Mouse (Mus musculus) left cerebral cortex, adult 18-20 months (tissue): ENCODE results near the gene Ttyh1. TPM values are rescaled to one million over a fixed set of nuclear protein-coding genes. Genes with fewer than 3 reads are reported as not detected.

ENCODE experiments used
- DNase-seq, 2 experiments: peaks; one replicate each; pipeline ENCODE4 v3.0.0; 2021 to 2022; ENCODE audit warnings: low spot score in 2 of 2, mixed read lengths in 1 of 2
- total RNA-seq, 2 experiments: library from RNA; stranded (reverse); gene quantifications; 2 replicates each; pipeline ENCODE4 v1.2.3; 2021

Ttyh1 gene
- total RNA-seq, 2 experiments from 2014 or later: 597 TPM

- DNase-seq: no peak
These were observed 45.1 kb downstream of the Ttyh1 start, which contains the start of gene Cdc42ep5 for GRCm38 (mm10) chr7:4164090-4164910. TSS of gene Cdc42ep5 (minus strand) at chr7:4164860.

DNA sequence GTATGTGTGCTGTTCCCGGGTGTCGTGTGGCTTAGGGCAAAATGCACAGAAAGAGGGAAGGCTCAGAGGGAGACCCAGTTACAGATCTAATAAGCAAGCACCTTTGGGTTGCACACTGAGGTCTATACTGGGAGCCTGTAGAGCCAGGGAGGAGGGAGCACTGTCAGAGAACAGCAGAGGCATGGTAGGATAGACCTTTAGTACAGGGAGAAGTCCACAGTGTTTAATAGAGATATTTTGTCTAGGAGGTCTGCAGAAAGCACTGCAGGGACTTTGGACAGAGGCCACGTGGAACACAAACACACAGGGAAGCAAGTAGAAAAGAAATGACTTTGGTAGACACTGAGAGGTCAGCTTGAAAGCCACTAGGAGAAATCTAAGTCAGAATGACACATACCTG, 46.1 kb downstream of the Ttyh1 start:
- no peak for DNase-seq

GRCm38 (mm10) chr7:4167098-4167497, 47.9 kb downstream of the Ttyh1 start:
- DNase-seq: no peak

DNA sequence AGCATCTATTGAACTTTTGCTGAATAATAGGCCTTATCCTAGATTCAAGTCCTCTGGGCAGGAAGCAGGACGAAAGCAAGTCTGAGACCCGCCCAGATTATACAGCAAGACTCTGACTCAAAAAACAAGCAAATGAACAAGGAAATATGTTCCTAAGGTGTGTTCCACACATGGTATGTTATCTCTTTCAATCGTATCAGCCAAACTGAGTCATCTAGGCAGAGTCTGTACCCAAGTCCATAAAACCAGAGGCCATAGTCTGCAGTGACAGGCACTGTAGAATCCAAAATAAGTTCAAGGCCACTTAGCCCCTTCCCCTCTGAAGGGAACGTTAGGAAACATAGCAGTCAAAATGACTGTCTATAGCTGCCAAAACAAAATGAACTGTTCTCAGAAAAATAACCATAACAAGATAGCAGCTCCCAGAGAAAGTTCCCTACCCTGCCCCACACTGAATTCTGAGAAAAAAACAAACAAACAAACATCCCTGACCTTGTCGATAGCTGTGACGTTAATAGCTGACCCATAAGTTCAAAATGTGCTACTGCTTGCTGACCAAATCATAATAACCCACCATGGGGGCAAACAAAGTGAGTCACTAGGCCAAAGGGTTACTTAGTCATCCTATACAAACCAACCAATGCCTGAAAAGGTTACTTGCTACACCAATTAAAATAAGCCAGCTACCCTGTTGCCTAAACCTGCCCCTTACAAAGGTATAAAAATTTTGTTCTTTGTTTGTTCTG, 51.2 kb downstream of the Ttyh1 start:
- no peak for DNase-seq

GRCm38 (mm10) chr7:4178438-4178837, 59.2 kb downstream of the Ttyh1 start:
- DNase-seq: no peak

Other genes starting within 250 kb of the Ttyh1 start
- gene Gm14548, start 221.3 kb upstream of the Ttyh1 start, total RNA-seq: not detected
- gene Lilra6, start 203.9 kb upstream of the Ttyh1 start, total RNA-seq: under 1 TPM in 1 of 2 experiments, not detected in 1; 0.16 TPM
- 1 to 10 TPM; 5.9 to 7.1 TPM for gene Lair1, start 56.2 kb upstream of the Ttyh1 start, total RNA-seq
- 100 to 1,000 TPM; 125 to 149 TPM for gene Leng8, start 17.6 kb downstream of the Ttyh1 start, total RNA-seq
- gene Leng9, start 31.0 kb downstream of the Ttyh1 start, total RNA-seq: 1 to 10 TPM; 6.0 to 6.9 TPM
- 1 to 10 TPM; 3.6 to 4.1 TPM for gene Cdc42ep5, start 45.5 kb downstream of the Ttyh1 start, total RNA-seq
- under 1 TPM in 1 of 2 experiments, not detected in 1; 0.16 TPM for gene Lilra5, start 118.3 kb downstream of the Ttyh1 start, total RNA-seq
- not detected for gene Ncr1, start 218.3 kb downstream of the Ttyh1 start, total RNA-seq